Mouse (Mus musculus) urinary bladder, postnatal 14 days (tissue): ENCODE results near the gene Oprd1.
A peak's percentile ranks its signal among the peaks of the same experiment; 100 is the strongest.

Source experiments
- DNase-seq: peaks from one replicate; pipeline ENCODE4 v3.0.0; 2021; ENCODE audit warnings: low spot score

The Oprd1 gene

DNA sequence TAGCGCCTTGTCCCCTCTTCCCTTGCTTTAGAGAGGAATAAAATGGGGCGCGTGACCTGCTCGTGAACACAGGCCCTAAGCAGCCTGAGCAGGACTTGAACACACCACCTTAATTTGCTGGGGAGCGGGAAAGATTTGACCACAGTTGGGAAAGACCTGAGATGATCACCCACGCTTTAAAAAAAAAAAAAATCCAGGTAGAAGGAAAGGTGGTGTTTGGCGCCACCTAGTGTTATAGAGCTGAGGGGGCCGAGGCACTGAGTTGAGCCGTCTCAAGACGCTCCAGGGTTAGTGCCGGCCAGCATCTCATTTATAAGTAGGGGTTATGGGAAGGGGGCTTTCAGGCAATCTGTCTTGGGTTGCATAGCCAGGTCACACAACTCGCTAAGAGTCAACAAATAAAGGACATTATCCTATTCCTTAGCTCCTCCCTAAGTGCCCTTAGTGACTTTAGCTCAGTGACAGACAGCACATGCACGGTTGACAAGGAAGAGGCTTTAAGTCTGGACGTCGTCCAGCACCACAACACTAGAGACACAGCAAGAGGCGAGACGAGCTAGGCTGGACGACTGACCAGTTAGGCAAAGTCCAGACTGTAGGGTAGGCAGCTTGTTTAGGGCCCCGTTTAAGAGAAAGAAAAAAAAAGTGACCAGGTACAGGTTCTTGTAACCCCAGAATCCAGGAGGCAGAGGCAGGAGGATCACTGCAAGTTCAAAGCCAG lies 64.6 kb downstream of the Oprd1 start:
- peak; percentile 80 for DNase-seq

DNA sequence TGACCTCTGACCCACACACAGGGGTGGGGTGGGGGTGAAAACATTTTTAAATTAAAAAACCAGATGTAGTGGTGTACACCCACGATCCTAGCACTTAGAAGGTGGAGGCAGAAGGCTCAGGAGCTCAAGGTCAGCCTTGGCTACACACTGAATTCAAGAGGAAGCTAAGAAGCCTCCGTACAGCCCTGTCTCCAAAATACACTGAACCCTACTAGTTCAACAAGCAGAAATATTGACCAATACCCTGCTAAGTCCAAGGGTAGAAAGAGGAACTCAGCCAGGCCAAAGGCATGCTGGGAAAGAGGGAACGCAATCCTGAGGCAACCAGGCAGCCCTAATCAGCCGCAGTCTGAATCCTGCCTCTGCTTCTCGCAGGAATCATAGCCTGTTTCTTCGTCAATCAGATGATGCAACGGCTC lies 66.0 kb downstream of the Oprd1 start:
- DNase-seq: peak; percentile 28

DNA sequence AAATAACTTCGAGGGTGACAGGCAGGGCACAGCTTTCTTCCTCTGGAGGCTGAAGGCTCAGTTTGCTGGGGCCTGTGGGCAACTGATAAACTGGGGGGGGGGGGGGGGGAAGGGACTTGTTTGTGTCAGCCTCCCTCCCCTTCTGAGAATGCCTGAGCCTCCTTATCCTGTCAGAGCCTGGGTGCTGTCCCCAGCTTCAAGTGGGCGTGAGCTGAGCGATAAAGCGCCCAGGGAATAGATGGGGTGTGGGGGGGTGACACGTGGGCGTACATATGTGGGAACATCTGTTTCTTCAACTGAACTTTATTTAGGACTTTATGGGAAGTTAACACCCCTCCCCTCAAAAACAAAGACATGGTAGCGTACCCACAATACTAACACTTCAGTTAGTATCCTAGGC lies 66.8 kb downstream of the Oprd1 start:
- DNase-seq: no peak

DNA sequence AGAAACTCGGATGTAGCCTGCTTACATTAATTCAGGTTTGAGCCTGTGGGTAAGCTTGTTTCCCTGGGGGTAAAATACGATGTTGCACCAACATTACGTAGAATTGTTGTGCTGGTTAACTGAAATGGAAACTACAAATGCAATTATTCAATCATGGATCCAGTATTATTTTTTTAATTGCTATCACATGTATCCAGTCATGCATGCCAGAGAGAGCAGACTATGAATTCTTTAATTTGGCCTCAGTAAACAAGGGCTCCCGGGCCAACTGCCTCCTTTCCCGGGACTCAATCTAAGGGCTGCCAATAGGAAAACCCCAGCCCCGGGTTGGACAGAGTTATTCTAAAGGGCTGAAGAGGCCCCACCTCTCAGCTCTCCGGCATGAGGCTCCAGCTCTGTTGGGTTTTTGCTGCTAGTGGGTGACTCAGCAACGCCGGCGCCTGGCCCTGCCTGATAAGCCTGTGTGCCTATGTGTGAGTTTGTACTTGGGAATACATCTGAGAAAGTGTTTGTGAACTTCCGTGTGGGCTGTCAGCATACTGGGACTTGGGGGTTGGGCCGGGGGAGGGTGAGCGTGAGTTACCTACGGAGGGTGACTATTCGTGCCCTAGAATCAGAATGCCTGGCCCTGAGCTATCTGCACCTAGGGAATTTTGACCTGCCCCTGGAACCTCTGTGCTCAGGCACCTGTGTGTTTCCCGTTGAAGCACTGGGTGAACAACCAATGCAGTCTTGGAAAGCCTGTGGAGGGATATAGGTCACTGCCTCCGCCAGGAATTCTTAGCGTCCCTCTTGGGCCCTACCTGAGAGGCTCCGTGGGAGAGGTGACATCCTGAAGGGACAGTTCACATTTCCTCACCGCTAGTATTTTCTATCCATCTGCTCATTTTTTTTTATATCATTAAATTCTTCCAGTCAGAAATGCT lies 67.5 kb downstream of the Oprd1 start:
- peak; percentile 77 for DNase-seq

DNA sequence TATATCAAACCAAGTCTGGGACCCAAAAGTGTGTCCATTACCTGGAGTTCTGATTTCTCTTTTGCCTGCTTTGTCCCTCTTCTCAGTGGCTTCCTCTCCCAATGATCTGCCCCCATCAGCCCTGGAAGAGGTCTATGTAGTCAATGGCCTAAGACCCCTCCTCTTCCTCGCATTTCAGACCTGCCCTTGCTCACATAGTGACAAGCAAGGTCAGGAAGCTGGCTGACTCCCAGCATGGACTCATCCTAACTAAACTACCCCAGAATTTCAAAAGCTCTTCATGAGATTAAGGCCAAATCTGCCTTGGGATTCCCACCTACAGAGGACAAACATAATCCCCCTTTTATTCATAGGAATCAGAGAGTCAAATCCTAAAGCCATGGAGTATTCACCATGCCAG lies 68.5 kb downstream of the Oprd1 start:
- no peak for DNase-seq

DNA sequence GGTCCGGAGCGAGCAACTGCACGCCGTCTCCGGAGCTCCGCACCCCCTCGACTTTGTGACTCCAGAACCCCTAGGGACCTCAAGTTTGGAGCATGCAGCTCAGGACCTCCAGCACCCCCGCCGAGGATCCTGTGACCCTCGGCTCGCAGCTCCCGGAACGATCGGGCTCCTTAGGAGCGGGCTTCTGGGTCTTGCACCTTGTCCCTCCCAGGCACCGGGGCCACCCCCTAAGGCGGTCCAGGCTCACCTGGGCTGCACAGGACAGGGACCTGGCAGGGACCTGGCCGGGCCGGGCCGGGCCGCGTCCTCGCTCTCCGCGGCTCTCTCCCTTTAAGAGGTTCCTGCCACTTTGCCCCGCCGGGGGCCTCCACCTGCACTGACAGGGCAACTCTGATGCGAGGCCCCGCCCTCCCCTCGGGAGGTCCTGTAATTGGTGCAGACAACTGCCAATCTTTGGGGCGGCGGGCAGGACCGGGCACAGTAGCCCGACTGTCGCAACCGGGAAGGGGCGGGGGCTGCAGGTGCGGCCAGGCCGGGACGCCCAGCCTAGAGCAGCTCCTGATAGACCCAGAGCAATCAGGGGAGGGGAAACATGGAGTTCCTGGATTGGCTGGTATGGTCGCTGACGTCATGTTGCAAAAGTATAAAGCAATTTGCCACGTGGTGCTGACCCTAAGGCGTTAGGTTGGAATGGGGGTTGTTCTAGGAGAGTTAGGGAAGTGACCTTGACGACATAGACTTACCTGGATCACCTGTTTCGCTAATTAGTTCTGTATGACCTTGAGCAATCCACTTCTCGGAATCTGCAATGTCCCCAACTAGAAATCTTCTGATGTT lies 69.1 kb downstream of the Oprd1 start, which contains the start of gene Epb41:
TSS of gene Epb41 (minus strand) at position 389 of the 837 bp plus-strand sequence.
- peak; percentile 99 for DNase-seq

DNA sequence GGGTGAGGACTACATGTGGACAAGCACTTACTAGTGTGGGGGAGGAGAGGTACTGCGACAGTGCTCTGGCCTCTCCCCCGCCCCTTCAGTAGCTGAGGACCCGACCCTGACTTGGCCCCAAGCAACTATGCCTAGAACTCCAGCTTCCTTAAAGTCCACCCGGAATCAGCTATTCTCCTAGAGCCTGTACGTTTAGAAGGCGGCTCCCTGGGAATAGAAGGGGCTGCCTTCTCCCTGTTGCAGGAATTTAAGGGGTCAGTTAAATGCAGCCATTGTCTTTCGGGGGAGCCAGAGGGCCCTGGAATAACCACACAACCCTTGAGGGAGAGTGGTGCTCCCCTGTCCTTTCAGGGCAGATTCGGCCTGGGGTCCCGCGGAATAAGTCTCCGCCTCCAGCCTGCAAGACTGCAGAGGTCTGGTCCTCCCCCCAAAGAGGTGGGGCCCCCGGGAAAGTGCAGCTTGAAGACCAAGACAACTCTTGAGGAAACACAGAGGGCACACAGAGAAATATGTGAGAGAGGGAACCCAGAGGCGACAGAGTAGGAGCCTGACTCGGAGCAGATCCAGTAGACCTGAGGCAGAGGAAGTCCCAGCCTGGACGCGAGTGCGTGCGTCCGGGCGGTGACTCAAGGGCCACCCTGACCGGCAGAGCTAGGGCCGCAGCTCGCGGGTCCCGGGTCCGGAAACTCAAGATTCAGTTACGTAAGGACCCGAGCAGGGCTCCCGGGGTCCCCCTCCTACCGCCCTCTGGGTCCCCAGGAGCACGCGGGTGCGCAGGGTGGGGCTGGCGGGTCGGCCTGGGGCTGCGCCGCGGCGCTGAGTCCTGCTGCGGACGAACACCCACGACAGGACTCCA lies 70.0 kb downstream of the Oprd1 start, which contains the start of gene Gm10300:
TSS of gene Gm10300 (plus strand) at position 621 of the 856 bp plus-strand sequence.
- DNase-seq: peak; percentile 46

DNA sequence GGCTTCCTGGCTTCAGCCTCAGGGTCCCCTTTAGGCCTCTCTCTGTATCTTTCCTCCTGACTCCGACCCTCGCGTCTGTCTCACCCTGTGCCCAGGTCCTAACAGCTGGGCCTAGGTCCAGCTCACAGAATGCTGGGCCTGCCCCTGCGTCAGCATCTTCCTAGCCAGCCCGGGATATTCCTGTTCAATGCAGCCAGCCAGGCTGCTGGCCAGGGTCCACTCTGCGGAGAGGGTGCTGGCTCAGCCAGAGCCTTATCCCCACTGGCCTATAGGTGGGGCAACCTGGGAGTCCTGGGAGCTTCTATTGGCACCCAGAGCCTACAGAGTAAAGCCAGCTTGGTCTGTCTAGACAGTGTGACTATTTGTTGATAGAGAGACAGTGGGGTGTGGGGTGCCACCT lies 71.3 kb downstream of the Oprd1 start:
- DNase-seq: no peak

DNA sequence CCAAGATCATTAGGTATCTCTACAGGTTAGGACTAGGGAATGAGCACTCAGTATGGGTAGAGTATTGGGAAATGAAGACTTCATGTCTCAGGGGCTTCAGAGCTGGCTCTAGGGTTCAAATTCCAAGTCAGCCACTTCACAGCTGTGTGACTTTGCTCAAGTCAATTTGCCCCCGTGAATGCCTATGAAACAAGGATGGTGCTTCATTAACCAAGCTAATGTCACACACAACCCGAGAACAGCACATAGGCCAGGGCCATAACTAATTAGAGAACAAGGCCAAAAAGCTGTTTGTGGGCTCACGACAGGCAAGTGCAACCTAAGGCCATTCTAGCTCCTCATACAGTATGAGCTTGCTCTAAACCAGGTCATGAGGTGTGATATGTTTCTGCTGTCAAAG lies 72.1 kb downstream of the Oprd1 start:
- DNase-seq: no peak

DNA sequence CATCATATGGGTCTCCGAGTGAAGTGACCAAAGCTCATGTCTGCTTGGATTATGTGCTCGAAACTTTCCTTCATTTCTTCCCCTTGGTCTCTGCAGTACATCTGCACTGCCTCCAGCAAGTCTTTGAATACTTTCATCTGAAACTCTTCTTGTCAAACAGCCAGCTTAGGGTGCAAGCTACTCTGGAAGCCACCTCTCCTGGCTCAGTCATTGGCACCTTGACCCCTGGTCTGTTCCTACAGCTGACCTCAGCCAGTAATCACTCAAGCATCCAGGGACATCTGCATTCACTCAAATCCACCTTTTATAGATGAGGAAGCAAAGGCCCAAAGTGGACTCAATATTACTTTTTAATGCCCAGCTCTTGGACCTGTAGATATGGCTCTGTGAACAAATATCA lies 72.6 kb downstream of the Oprd1 start:
- no peak for DNase-seq

DNA sequence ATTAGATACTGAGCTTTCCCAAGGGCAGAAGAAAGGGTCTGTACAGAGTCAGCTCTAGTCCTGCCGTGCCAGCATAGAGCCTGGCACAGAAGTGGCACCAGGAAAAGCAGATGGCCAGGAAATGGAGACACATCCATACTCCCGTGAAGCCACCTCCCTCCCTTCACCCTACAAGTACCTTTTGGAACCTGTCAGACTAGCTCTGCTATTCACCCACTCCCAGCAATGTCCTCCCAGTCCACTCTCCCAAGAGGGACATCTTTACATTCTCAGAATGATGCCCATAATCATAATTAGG lies 76.4 kb downstream of the Oprd1 start:
- no peak for DNase-seq

DNA sequence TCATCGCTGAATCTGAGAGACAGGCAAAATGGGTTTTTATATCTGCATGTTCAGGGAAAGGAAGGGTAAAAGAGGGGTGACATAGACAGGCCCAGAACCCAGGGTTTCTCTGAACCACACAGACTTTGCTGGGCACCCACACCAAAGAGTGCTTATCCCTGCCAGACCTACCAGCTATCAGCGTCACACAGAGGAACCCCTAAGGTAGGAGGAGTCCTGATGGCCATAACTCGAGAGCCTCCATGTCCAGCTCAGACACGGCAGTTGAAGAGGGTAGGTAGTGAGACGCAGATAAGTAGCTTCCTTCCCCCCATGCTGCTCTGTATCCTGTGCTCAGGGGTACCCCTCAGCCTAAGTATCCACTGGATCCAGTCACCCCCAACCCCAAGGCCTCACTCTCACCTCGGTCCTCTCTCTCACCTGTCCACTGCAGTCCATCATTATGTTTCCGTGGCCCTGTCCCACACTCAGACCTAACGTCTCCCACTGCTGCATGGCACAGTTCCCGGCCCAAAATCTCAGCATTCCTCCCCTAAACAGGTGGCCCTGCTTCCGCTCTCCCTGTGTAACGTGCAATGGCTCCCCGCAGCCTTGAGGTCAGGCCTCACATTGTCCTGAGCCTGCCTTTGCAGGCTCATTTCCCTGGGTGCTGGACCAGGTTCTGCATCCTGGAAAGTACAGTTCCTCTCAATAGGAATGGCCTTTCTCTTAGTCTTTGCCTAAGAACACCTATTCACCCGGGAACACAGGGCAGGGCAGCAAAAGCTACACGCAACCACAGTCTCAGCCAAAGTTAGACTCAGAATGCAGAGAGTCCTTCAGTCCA lies 77.0 kb downstream of the Oprd1 start:
- no peak for DNase-seq

DNA sequence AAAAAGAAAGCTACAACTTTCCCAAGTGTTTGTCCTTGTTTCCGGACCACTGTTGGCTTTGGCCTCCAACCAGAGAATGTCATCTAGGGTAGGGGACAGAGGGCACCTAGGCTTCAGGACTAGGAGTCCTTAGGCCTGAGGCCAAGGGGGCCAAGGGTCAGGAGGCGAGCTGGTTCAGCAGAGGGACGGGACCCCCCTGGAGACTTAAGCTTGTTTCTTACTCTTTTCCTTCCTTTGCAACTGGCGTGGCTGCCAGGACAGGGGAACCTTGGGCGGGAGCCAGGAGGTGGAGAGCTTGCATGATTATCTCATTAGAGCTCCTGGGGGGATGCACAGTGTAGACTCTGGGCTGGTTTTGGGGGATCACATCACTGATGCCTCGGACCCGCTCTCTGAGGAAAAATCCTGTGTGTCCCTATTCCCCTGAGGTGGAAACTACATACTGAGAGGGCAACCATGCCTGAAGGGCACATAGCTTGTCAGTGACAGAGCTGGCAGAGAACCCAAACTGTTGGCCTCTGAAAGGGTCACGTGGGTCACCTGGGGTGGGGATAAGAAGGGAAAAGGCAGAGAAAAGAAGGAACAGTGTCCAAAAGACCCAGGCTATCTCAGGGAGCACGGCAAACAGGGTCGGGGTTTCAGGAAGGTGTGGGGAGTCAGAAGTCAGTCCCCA lies 78.0 kb downstream of the Oprd1 start:
- peak; percentile 41 for DNase-seq

DNA sequence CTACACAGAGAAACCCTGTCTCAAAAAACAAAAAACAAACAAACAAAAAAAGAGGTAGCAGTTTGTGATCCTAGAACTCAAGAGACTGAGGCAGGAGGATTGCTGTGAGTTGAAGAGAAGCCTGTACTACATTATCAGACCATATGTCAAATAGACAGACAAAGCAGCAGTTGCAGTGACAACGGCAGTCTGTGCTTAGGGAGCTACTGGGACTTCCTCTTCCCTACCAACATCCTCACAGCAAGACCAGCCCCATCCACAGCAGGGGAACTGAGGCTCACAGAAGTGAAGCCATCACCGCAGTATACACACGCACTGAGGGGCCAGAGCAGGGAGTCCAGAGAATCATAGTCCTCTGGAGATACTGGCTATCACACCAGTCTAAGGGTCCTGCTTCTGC lies 78.7 kb downstream of the Oprd1 start:
- DNase-seq: no peak

DNA sequence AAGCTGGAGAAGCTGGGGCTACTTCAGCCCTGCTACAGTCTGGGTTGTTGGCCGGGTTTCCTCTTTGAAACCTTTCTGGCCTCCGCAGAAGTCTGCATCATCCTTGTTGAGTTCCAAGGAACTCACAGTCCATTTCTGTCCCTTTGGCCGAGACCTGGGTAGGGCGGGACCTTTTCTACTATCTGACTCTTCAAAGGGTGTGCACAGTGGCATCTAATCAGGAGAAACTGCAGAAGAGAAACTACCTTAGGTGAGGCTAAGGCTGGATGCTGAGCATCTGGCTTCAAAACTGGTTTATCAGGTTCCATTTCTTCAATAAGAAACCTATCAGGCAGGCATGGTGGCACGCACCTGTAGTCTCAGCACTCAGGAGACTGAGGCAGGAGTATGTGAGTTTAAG lies 79.7 kb downstream of the Oprd1 start:
- DNase-seq: no peak

DNA sequence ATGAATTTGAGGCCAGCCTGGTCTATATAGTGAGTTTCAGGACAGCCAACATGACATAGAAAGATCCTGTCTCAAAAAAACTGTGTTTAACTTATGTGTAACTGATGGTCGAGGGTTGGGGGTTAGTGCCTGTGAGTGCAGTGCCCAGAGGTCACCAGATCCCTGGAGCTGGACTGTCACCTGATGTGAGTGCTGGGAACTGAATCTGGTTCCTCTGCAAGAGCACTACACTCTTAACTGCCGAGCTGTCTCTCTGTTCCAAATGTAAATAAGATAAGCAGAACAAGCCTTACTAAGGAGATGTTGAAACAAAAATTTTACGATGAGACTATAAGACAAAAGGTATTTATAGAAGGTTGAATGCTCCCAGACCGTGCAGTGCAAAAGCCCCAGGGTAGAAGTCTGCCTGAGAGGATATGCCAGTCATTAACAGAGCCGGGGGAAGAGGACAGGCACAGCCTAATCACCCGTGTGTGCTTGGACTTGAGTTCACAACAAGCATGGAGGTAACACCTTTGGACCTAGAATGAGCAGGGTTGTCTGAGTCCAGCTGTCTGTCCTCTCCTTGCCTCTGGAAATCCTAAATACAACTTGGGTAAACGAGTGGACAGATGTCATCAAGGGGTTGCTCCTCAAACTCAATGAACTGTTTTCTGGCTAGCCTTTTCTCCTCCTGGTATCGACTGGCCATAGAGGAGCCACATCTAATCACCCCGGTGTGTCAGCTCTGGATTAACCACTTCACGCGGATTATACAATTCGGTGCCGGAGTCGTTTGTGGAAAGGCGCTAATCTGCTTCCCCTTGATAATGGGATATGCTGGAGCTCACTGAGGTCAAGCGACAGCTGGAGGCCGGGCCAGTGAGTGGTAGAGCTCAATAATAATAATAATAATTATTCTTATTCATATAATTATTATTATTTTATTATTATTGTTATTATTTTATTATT lies 81.1 kb downstream of the Oprd1 start:
- DNase-seq: no peak

DNA sequence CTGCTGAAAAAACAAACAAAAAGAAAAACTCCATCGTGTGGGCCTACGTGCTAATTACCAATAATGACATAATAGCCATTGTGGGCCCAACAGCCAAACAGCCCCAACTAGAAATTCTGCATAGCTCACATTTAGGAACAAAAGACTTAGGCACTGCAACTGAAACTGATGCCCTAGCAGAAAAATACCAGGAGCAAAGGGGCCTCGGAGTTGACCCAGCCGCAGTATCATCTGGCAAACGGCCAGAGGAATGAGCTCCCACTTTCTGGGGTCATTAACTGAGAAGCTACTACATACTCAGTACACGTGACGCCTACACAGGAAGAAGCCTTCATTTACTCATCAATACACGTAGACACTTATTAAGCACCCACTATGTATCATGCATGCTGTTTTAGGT lies 82.0 kb downstream of the Oprd1 start:
- no peak for DNase-seq
